Comparison of ENCODE assay signal across 16 mouse cellular contexts in genomic region chr12:53014539-53014938, GRCm38 (mm10).
"Had no signal": no experiment of that assay in that cellular context is flagged by ENCODE, and none has a peak within 500 bp of the region (broad histone marks: within the 10 kb centered on the region; RNA-seq: fewer than 3 reads in every experiment).

No protein-coding gene starts in this region.

- H3K4me2 ChIP-seq: neural tube, embryonic 13.5 days; neural tube, embryonic 15.5 days; stomach, embryonic 15.5 days had no signal

- H3K36me3 ChIP-seq: neural tube, embryonic 15.5 days; stomach, embryonic 15.5 days had no signal

- H3K4me1 ChIP-seq: stomach, embryonic 15.5 days had no signal

- H3K27me3 ChIP-seq: neural tube, embryonic 13.5 days; neural tube, embryonic 15.5 days; stomach, embryonic 15.5 days had no signal

- H3K9me3 ChIP-seq: neural tube, embryonic 13.5 days; neural tube, embryonic 15.5 days; stomach, embryonic 15.5 days had no signal

- H3K27ac ChIP-seq: neural tube, embryonic 13.5 days; neural tube, embryonic 15.5 days; stomach, embryonic 15.5 days; stomach, postnatal 0 days had no signal

- H3K4me3 ChIP-seq: neural tube, embryonic 13.5 days; neural tube, embryonic 15.5 days; stomach, embryonic 15.5 days had no signal

- H3K9ac ChIP-seq: neural tube, embryonic 13.5 days; neural tube, embryonic 15.5 days; stomach, embryonic 15.5 days had no signal

- DNase-seq: retina, postnatal 1 day; right cerebral cortex, adult 18-20 months; right cerebral cortex, postnatal 14 days; right cerebral cortex, postnatal 25 days; right cerebral cortex, postnatal 4 days; spleen, adult 18-20 months; thymus, adult 18-20 months; thymus, adult 2 months; thymus, postnatal 14 days; thymus, postnatal 25 days; thymus, postnatal 36 days; thymus, postnatal 4 days had no signal
